Mouse (Mus musculus) gastrocnemius, adult 8-10 months (tissue): ENCODE results near the gene Sync. TPM values are rescaled to one million over a fixed set of nuclear protein-coding genes. Genes with fewer than 3 reads are reported as not detected.
A peak's percentile ranks its signal among the peaks of the same experiment; 100 is the strongest.

Source experiments
- DNase-seq, 2 experiments: peaks; one replicate each; pipeline ENCODE4 v3.0.0; 2022; ENCODE audit warnings: low spot score in 2 of 2
- total RNA-seq, 4 experiments: library from RNA; stranded (reverse); gene quantifications; 2 replicates each; pipeline ENCODE4 v1.2.4; 2022

Sync gene
- total RNA-seq, 4 experiments from 2014 or later: 46.1 to 56.7 (median 48.1) TPM

DNA sequence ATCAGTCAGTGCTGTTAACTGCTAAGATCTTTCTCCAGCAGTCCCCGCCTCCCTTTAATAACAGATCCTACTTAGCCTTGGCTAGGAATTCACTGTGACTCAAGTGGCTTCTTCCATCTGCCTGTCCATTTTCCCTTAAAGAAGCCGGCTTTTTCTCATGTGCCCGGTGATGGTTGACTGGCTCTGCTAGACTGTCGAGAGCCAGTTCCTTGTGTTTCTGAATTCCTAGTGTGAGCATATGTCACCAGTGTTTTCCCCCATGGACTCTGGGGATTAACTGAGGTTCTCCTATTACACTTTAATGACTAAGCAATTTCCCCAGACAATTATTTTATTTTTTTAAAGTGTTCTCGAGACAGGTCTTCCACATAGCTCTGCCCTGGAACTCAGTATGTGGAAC, 16.0 kb downstream of the Sync start:
- DNase-seq: no peak

DNA sequence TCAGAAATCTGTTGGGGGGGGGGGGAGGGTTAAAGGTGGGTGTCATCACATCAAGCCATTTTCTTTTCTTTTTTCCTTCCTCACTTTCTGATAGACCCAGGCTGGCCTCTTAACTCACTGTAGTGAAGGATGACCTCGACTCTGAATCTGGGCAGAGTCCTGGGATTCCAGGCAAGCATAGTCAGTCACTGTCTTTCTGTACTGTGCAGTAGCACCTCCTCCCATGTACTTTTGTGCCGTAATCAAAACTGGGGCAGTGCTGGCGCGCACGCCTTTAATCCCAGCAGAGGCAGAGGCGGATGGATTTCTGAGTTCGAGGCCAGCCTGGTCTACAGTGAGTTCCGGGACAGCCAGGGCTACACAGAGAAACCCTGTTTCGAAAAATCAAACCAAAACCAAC, 16.4 kb downstream of the Sync start:
- DNase-seq: no peak

DNA sequence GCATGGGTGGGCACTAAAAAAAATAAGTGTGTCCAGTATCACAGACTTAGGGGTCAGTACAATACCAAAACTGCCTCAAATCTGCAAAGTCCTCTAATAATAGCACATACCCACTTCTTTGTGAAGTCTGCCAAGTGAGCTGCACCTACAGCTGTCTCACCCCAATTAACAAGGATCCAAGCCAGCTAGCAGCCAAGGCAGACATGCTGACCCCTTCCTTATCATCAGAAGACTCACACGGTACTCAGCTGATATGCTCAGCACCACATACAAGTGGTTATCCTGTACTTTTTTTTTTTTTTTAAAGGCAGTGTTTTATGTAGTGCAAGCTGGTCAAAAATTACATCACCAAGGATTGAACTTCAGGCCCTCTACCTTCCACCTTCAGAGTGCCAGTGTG, 16.9 kb downstream of the Sync start:
- DNase-seq: no peak

DNA sequence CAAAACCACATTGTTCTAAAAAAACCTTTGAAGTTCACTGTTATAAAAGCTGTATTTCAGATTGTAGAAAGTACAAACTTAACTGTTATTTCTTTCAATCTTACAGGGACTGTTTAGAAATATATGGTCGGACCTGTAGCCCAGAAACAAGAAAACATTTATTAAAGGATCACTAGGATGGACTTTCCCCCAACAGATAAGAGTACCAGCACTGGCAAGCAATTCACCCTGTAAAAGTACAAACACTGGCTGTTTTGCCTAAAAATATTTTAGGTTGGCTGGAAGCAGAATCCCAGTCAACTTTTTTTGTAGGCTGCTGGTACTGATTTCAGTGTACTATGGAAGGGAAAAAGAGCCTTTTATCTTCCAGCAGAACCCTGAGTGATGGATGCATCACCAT, 20.5 kb downstream of the Sync start:
- no peak for DNase-seq

DNA sequence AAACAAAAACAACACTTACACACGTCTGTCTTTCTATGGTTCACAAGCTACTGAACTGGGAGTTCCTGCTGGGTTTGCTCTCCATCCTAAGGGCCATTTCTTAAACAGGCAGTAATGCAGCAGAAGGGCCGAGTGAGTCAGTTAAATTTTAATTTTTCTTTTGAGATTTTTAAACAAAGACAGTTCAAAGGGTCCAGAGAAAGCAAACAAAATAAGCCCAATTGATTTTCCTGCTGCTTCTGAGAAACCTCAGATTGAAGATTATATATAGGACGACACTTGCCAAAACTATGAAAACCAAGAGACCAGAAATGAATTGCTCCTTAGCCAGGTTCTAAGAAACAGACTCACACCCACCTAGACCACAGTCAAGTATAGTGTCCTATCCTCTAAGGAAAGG, 26.5 kb downstream of the Sync start:
- no peak for DNase-seq

DNA sequence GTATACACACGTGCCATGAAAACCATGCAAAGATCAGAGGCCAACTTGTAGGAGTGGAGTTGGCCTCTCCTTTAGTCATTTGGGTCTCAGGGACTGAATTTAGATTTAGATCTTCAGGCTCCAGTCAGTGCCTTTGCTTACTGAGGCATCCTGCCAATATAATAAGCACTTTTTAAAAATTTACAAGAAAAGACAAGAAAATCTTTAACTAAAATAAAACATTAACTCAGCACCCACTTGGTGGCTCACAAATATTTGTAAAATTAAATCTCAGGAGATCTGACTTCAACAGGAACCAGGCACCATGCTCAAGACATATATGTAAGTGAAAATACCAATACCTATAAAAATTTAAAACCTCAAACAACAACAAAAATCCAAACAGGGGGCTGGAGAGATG, 33.5 kb downstream of the Sync start:
- DNase-seq: no peak

DNA sequence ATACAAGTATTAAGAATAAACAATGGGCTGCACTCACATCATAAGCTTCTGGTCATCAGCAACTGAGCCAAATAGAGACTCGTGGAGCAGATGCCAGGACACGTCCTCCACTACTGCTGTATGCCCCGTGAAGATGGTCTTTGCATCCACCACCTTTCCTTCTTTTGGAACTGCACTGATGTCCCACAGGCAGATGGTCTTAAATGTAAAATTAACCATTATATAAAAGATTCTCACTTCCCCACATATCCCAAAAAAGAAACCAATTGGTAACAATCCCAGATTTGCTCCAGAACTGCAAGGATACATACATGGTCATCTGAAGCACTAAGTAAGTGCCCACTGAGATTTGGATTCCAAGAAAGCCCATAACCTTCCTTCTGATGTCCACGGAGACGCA, 34.6 kb downstream of the Sync start:
- no peak for DNase-seq

DNA sequence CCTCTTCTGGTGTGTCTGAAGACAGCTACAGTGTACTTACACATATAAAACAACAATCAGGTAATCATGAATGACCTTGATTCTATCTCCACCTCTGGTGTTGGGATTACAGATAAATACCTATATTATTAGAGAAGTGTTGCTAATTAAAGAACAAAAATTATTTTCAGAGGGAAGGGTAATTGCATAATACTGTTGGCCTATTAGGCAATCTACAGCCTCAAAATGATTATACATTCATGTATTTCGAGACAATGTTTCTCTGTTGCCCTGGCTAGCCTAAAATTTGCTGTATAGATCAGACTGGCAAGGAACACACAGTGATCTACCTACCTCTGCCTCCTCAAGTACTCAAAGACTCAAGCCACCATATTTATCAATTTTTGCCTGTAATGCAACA, 36.1 kb downstream of the Sync start:
- DNase-seq: no peak

DNA sequence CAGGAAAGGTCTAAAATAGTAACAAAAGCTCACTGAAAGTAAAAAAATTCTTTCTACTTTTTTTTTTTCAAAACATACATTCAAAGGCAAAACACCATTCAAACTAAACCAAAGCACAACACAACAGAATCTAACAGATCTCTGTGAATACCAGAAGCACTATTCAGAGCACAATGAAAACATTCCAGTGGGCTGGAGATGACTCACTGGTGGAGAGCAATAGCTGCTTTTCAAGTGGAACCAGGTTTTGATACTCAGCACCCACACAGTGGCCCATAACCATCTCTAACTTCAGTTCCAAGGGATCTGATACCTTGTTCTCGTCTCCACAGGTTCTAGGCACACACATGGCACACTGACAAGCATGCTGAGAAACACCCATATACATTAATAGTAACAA, 37.3 kb downstream of the Sync start:
- no peak for DNase-seq

DNA sequence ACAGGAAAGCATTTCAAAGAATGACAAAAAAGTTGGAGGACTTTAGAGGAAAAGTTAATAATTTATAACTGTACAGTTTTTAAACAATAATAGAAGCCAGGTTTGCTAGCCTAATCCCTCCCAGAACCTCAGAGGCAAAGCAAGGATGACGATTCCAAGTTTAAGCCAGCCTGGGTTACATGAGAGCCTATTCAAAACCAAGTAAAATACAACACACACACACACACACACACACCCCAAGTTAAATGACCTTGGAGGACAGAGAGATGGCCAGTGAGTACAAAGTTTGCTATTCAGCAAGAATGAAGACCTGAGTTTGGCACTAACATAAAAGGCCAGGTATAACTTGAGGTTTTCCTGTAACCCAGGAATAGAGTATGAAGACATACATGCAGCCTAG, 38.8 kb downstream of the Sync start:
- no peak for DNase-seq

DNA sequence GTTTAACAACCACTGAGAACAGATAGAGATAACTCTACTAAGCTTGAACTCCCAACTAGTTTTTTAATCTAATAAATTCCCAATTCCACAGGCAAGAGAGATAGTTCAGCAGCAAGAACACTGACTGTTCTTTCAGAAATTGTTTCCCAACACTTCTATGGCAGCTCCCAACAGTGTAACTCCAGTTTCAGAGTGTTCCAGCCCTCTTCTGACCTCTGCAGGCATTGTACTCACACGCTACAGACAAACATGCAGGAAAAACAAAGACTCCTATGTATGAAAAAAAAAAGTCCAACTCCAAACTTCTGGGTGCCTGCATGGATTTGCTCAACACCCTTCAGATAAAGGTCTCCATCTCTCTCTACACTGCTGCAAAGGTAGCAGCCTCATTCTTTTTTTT, 45.4 kb downstream of the Sync start:
- no peak for DNase-seq

DNA sequence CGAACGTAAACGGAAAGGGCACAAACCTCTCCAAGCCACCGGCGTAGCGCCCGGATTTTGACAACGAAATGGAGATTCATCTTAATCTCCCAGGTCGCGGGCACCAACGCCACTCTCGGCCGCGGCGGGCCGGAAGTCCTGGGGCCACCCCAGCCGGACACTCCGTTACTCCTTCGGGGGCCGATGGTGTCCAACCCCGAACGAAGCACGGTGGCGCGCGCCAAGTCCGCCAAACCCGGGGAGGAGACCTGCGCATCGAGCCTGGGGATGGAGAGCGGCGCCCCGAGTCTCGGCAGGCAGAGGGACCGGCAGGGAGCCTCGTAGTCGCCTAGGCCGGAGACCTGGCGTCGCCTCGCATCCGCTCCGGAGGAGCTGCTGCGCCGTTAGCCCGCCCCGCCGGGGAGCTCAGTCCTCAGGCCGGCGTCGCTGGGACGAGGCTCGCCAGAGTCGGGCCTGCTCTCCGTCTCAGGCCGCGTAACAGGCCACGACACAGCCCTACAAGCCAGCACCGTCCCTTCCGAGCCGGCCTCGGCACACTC, 47.3 kb downstream of the Sync start:
- DNase-seq: no peak

DNA sequence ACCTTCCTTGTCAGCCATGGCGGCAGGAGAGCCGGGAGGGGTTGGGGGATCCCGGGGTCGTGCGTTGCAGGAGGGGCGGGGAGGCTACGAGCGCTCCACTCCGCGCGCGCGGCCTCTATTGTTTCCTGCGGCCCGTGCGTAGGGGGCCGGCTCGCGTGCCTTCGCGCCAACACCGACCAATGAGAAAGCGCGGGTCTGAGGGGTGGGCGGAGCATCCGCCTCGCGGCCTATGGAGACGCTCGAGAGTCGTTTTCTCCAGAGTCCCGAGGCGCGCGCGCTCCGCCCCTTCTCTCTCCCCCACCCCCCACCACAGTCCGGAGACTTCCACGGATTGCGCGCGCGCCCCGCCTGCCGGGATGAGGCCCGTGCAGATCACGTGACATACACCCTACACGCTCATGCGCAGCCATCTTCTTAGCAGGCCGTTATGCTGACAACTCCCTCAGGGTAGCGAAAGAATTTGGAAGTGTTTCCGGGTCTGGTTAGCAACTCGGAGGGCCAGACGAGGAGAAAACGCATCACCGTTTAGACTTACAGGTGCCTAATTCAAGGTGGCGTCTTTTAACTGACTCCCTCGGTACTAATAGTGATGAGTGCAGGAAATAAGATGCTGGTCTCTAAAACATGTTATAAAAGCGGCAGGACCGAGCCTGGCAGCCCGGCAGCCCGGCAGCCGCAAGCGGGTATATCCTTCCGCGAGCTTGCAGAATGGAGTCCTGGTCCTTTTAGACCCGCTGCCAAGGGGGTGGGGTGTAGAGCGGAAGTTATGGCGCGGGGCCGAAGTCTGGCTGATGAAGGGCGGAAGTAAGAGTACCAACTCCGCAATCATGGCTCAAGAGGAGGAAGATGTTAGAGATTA, 48.0 kb downstream of the Sync start, which contains the start of the genes Rbbp4 and Zbtb8os:
Gene Rbbp4 (minus strand): TSS at position 155 of the 859 bp plus-strand sequence.
Gene Zbtb8os (plus strand): TSS at position 480 of the 859 bp plus-strand sequence.
- DNase-seq: peak; percentile 91 to 95

DNA sequence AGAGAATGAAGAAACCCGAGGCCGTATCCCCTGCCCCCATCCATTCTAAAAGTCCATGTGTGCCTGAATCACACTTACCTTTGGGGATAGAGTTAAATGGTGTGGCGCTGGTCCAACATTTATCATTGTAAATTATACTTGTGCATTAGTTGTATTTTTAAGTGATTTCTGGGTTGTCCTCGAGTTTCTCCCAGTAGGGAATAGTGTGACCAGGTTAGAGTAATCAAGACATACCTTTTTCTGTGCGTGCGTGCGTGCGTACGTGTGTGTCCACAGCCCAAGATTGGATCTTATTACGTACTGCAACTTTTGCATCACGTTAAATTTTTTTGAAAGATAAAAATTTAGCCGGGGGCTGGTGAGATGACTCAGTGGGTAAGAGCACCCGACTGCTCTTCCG, 48.9 kb downstream of the Sync start:
- no peak for DNase-seq

DNA sequence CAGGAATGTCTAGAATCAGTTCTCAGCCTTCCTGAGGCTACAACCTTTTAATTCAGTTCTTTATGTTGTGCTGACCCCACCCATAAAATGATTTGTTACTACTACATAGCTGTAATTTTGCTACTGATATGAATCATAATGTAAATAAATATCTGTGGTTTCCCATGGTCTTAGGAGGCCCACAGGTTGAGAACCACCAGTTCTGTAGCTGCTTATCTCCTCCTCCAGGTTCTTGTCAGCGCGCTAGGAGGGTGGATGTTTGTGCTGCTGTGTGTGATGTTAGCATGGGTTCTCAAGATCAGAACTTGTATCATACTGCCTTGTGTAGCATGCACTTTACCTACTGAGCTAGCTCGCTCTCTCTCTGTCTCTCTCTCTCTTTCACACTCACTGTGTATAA, 52.3 kb downstream of the Sync start:
- no peak for DNase-seq

DNA sequence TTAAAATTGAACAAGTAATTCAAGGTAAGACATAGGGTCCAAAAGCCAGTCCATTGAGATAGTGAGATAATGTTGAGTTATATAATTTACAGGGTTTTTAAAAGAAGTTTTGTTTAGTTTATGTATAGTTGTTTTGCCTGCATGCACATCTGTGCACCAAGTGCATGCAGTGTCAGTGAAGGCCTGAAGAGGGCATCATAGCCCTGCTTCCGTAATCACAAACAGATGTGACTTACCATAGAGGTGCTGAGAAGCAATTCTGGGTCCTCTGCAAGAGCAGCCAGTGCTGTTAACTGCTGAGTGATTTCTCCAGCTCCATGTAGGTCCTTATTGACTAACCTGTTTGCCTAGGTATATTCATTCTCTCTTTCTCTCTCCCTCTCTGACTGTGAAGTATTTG, 54.5 kb downstream of the Sync start:
- DNase-seq: no peak

DNA sequence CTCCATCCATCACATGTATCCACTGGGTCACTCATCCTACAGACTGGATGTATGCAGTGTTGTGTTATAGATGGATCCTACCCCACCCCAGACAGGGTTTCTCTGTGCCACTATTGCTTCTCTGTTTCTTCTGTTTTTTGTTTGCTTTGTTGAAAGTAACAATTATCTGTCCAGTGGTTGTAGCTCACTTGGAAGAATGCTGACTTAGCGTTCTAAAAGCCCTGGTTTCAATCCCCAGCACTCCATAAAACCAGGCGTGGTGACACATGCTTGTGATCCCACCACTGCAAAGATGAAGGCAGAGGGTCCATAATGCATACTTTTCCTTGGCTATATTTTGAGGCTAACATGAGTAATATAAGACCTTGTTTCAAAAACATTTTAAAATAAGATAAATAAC, 55.3 kb downstream of the Sync start:
- no peak for DNase-seq

DNA sequence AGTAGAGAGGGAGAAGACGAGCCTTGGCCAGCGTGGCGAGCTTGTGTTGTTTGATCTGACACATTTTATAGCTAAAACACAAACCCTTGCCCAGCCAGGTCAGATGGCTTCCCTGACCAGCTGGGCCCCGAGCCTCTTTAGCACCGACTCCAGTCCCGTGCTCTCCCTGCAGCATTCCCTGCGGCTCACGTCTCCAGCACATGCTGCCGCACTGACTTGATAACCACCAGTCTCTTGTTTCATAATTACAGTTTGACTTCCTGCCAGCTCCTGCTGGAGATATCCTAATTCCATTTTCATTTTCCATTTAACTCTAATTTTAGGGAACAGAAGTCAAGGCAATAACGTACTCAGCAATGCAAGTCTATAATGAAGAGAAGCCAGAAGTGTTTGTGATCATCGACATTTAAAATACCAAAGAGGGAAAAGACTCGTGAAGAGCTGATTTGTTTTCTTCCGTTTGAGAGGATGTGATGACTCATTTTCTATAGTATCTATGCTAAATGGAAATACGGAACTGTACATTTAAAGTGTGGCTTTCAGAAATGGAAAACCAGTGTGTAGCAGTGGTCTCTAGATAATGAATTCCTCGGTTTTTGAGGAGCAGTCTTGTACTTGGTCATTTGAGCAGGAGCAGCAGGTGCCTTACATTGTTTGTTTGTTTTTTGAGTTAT, 59.2 kb downstream of the Sync start:
- DNase-seq: no peak

DNA sequence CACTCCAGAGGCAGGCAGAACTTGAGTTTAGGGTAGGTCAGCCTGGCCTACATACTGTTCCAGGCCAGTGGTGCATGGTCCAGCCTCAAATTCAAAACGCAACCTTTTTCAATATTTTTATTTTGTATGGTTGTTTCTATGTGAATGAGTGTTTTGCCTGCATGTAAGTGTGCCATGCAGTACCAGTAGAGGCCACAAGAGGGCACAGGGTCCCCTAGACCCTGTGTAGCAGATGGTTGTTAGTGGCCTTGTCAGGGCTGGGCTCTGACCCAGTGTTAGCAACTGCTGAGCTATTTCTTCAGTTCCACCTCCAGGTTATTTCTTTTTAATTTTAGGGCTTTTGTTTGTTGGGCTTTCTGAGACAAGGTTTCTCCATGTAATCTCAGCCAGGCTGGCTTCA, 63.2 kb downstream of the Sync start:
- DNase-seq: peak; percentile 56 to 60

DNA sequence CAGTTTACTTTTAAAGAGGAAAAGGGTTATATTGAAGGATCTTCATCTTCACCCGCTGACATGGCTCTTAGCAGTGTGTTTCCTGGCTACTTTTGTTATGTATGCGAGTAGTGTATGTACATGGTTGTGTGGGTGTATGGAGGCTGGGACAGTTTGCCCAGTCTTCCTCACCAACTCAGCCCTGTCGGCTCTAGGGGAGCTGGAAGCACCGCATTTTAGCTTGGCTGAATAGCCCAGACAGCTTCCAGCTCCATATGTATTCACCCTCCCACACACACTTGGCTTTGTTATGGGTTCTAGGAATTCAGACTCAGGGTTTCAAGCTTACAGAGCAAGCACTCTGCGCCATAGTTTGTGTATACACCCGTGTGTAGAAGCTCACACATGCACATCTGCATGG, 63.7 kb downstream of the Sync start:
- DNase-seq: no peak

DNA sequence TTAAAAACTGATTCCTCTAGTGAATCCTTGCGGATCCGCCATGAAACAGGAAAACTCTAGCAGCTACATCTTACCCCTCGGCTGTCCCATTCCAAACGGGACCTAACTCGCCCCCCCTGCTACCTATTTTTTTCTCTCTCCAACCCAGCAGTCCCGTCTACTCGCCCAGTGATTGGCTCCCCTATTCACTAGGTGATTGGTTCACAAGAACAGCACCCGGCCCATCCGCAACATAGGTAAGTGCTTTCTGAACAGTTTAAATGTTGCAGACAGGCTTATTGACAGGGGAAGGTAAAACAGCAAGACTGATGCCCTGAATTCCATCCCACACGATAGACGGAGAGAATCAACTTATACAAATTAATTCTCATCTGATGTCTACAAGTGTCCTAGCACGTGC, 65.8 kb downstream of the Sync start:
- DNase-seq: no peak

DNA sequence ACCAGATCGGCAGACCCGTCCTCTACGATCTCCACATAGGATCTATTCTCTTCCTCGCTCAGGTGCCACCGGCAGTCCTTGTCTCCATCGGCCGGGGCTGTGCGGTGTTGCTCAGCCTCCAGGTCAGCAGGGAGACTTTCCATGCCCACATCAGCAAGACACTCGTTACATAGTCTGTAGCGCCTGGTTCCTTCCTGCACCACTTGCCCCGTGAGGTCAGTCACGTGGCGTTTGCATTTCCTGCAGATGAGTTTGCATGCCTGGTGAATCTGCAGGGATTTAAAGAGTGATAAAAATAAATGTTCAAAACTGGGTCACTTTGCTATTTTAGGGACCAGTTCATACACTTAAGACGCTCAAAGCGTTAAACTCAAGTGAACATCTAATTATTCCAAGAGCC, 66.8 kb downstream of the Sync start:
- DNase-seq: no peak
